Mouse (Mus musculus): ENCODE data around the gene Tbca. TPM values are rescaled to one million over a fixed set of nuclear protein-coding genes. Genes with fewer than 3 reads are reported as not detected.
A peak's percentile ranks its signal among the peaks of the same experiment; 100 is the strongest.

Gene Tbca
- polyA plus RNA-seq, 1 experiment from 2014 or later, result 212 TPM

DNA sequence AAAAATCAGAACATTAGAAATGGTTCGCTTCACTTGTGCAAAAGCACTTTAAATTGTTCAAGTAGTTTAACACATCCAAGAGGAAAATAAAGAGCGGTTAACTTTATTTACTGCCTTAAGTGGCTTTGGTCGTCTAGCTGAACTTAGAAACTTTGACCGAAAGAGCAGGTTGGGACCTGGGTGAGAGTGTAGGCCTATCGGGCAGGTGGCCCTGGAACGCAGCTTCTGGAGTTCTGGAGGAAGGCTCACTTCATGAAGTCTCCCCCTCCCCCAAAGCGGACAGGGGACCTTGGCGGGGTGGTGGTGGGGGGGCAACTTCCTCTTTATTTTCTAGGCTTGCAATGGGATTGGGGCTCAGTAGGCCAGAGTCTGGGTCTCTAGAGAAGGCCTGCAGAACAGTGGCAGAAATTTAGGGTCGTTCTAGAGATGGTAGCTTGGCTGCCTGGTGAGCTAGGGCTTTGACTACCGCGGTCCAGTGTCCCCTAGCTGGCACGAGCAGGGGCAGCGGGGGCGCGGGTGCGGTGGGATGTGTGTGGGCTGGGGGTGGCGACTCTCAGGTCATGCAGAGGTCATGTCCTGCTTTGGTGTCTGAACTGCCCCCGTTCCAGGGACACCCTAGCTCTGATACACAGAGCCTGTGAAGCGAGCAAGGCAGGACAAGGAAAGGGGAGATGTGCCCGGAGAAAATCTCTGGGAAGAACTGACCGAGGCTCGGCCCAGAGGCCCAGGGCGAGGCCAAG is 86.1 kb downstream of the Tbca start:
- TF ChIP-seq EP300 (IDR thresholded peaks at IDR 0.05) (no peak), CTCF (IDR thresholded peaks at IDR 0.05) (no peak)
- 3% methylated on average over 23 of the region's 23 CpGs for WGBS
- H3K9me3 ChIP-seq (ENCODE audit: low read length), result no peaks in the 10 kb centered on the region

DNA sequence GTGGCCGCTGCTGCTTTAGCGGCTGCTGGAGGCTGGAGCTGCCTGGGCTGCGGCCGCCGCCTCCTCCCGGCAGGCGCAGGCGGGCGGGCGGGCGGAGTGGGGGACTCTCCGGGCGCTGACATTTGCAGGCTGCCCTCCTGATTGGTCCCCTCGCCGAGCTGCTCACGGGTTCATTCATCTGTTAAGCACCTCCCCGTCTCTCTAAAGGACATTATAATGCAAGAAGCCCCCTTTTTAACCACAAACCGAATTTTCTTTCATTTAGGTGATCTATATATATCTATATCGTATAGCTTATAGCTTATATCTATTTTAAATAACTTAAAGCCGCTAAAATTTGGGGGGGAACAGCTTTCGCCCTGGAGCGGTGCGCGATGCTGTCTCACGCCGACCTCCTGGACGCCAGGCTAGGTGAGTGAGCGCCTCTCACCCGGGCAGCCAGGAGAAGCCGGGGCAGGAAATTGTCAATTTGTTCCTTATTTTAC is 86.7 kb downstream of the Tbca start, which contains the start of gene Otp:
Otp (plus strand) TSS at position 207 of the 485 bp plus-strand sequence.
- Histone ChIP-seq H3K36me3 (ENCODE audit: insufficient read depth, low read length) (no peaks in the 10 kb centered on the region), H3K4me2 (replicated peaks; ENCODE audit: low read depth, low read length) (no peak within 1 kb of the TSS), H3K27me3 (replicated peaks; ENCODE audit: insufficient read depth, low read length) (peaks cover 81% of the 10 kb centered on the region), H3K4me1 (ENCODE audit: insufficient read depth, low read depth, low read length) (no peaks in the 10 kb centered on the region), H3K27ac (ENCODE audit: low read length) (no peak within 1 kb of the TSS), H3K9ac (replicated peaks; ENCODE audit: low read depth) (no peak within 1 kb of the TSS), H3K9me3 (ENCODE audit: low read length) (no peaks in the 10 kb centered on the region), H3K4me3 (ENCODE audit: low read depth, low read length) (no peak within 1 kb of the TSS)
- 1% methylated on average over 22 of the region's 30 CpGs for WGBS
- TF ChIP-seq CTCF (IDR thresholded peaks at IDR 0.05) (no peak), EP300 (IDR thresholded peaks at IDR 0.05) (no peak)
- ATAC-seq (no peak), DNase-seq (ENCODE audit: low spot score) (no peak)

More for the DNA sequence above, 86.1 kb downstream of the Tbca start:
- DNase-seq (ENCODE audit: low spot score) (no peak), ATAC-seq (no peak)
- peaks cover 81% of the 10 kb centered on the region for H3K27me3 ChIP-seq (replicated peaks; ENCODE audit: insufficient read depth, low read length)
- no peak overlapping the region for H3K9ac ChIP-seq (replicated peaks; ENCODE audit: low read depth)
- no peak overlapping the region for H3K4me2 ChIP-seq (replicated peaks; ENCODE audit: low read depth, low read length)
- no peak overlapping the region for H3K4me3 ChIP-seq (ENCODE audit: low read depth, low read length)
- no peak overlapping the region for H3K27ac ChIP-seq (ENCODE audit: low read length)
- no peaks in the 10 kb centered on the region for H3K4me1 ChIP-seq (ENCODE audit: insufficient read depth, low read depth, low read length)
- no peaks in the 10 kb centered on the region for H3K36me3 ChIP-seq (ENCODE audit: insufficient read depth, low read length)

GRCm38 (mm10) chr13:94876286-94877210 is 87.8 kb downstream of the Tbca start:
- H3K4me3 ChIP-seq (ENCODE audit: low read depth, low read length), result no peak overlapping the region
- H3K27me3 ChIP-seq (replicated peaks; ENCODE audit: insufficient read depth, low read length), result peaks cover 81% of the 10 kb centered on the region
- no peak for ATAC-seq

GRCm38 (mm10) chr13:94877211-94877590 is 88.5 kb downstream of the Tbca start:
- ATAC-seq, result no peak
- no peak for DNase-seq (ENCODE audit: low spot score)
- Histone ChIP-seq H3K4me3 (ENCODE audit: low read depth, low read length) (no peak overlapping the region), H3K4me2 (replicated peaks; ENCODE audit: low read depth, low read length) (no peak overlapping the region), H3K4me1 (ENCODE audit: insufficient read depth, low read depth, low read length) (no peaks in the 10 kb centered on the region), H3K9me3 (ENCODE audit: low read length) (no peaks in the 10 kb centered on the region), H3K27me3 (replicated peaks; ENCODE audit: insufficient read depth, low read length) (peaks cover 81% of the 10 kb centered on the region), H3K27ac (ENCODE audit: low read length) (no peak overlapping the region), H3K36me3 (ENCODE audit: insufficient read depth, low read length) (no peaks in the 10 kb centered on the region), H3K9ac (replicated peaks; ENCODE audit: low read depth) (no peak overlapping the region)
- TF ChIP-seq CTCF (IDR thresholded peaks at IDR 0.05), result no peak
- TF ChIP-seq EP300 (IDR thresholded peaks at IDR 0.05), result no peak
- WGBS, result 1% methylated on average over 27 of the region's 27 CpGs

More at GRCm38 (mm10) chr13:94876286-94877210, 87.8 kb downstream of the Tbca start:
- Histone ChIP-seq H3K4me2 (replicated peaks; ENCODE audit: low read depth, low read length) (no peak overlapping the region), H3K9ac (replicated peaks; ENCODE audit: low read depth) (no peak overlapping the region), H3K36me3 (ENCODE audit: insufficient read depth, low read length) (no peaks in the 10 kb centered on the region), H3K4me1 (ENCODE audit: insufficient read depth, low read depth, low read length) (no peaks in the 10 kb centered on the region), H3K27ac (ENCODE audit: low read length) (no peak overlapping the region), H3K9me3 (ENCODE audit: low read length) (no peaks in the 10 kb centered on the region)
- DNase-seq (ENCODE audit: low spot score), result no peak
- TF ChIP-seq CTCF (IDR thresholded peaks at IDR 0.05) (no peak), EP300 (IDR thresholded peaks at IDR 0.05) (no peak)
- WGBS, result 1% methylated on average over 30 of the region's 30 CpGs

- H3K9me3 ChIP-seq (ENCODE audit: low read length), result no peaks in the 10 kb centered on the region
- peak; percentile 65 for DNase-seq (ENCODE audit: low spot score)
- no peaks in the 10 kb centered on the region for H3K4me1 ChIP-seq (ENCODE audit: insufficient read depth, low read depth, low read length)
- no peak overlapping the region for H3K9ac ChIP-seq (replicated peaks; ENCODE audit: low read depth)
- no peak for ATAC-seq
- no peak for TF ChIP-seq CTCF (IDR thresholded peaks at IDR 0.05)
- no peak for TF ChIP-seq EP300 (IDR thresholded peaks at IDR 0.05)
- peaks cover 83% of the 10 kb centered on the region for H3K27me3 ChIP-seq (replicated peaks; ENCODE audit: insufficient read depth, low read length)
- WGBS, result 13% methylated on average over 10 of the region's 10 CpGs
- H3K27ac ChIP-seq (ENCODE audit: low read length), result no peak overlapping the region
- H3K4me3 ChIP-seq (ENCODE audit: low read depth, low read length), result no peak overlapping the region
- no peaks in the 10 kb centered on the region for H3K36me3 ChIP-seq (ENCODE audit: insufficient read depth, low read length)
- H3K4me2 ChIP-seq (replicated peaks; ENCODE audit: low read depth, low read length), result no peak overlapping the region
These were observed 89.5 kb downstream of the Tbca start for GRCm38 (mm10) chr13:94877991-94878745.
